Comparison of ENCODE assay signal across 20 mouse cellular contexts in genomic region chr6:34691416-34691815, GRCm38 (mm10).
DNase-seq lines count a peak whose midpoint lies in the region; ATAC-seq and TF ChIP-seq lines count a peak whose summit lies in the region.
"Had no signal": no experiment of that assay in that cellular context is flagged by ENCODE, and none has a peak within 500 bp of the region (broad histone marks: within the 10 kb centered on the region; RNA-seq: fewer than 3 reads in every experiment).

No protein-coding gene starts in this region.

- no peak overlapping the region for H3K9ac ChIP-seq in heart, embryonic 13.5 days
- H3K9ac ChIP-seq in kidney, postnatal 0 days (ENCODE audit: low read depth, low read length), result no peak overlapping the region
- no peak overlapping the region for H3K9ac ChIP-seq in embryonic facial prominence, embryonic 13.5 days
- no peak overlapping the region for H3K9ac ChIP-seq in forebrain, embryonic 11.5 days (ENCODE audit: low read length)
- H3K9ac ChIP-seq: forebrain, embryonic 15.5 days; hindbrain, embryonic 13.5 days had no signal

- H3K27me3 ChIP-seq in heart, embryonic 13.5 days (replicated peaks), result no peaks in the 10 kb centered on the region
- H3K27me3 ChIP-seq in kidney, postnatal 0 days (ENCODE audit: insufficient read depth, low read length), result no peaks in the 10 kb centered on the region
- H3K27me3 ChIP-seq in embryonic facial prominence, embryonic 13.5 days, result no peaks in the 10 kb centered on the region
- H3K27me3 ChIP-seq in forebrain, embryonic 11.5 days (ENCODE audit: control insufficient read depth, insufficient read depth, low read length), result no peaks in the 10 kb centered on the region
- H3K27me3 ChIP-seq: forebrain, embryonic 15.5 days; hindbrain, embryonic 13.5 days had no signal

- no peak overlapping the region for H3K4me3 ChIP-seq in heart, embryonic 13.5 days
- no peak overlapping the region for H3K4me3 ChIP-seq in kidney, postnatal 0 days (replicated peaks; ENCODE audit: low read depth, low read length)
- H3K4me3 ChIP-seq in embryonic facial prominence, embryonic 13.5 days, result no peak overlapping the region
- no peak overlapping the region for H3K4me3 ChIP-seq in forebrain, embryonic 11.5 days (ENCODE audit: low read depth, low read length)
- H3K4me3 ChIP-seq: erythroblast, embryonic 14.5 days; forebrain, embryonic 10.5 days; forebrain, embryonic 15.5 days; hindbrain, embryonic 13.5 days had no signal

- WGBS in heart, embryonic 13.5 days, result 61% methylated on average over 7 of the region's 7 CpGs
- WGBS in kidney, postnatal 0 days, result 46% methylated on average over 7 of the region's 7 CpGs
- 64% methylated on average over 7 of the region's 7 CpGs for WGBS in embryonic facial prominence, embryonic 13.5 days
- WGBS in forebrain, embryonic 11.5 days, result 87% methylated on average over 7 of the region's 7 CpGs

- TF ChIP-seq CTCF in kidney, postnatal 0 days (IDR thresholded peaks at IDR 0.05; ENCODE audit: low read depth), result no peak

- H3K36me3 ChIP-seq in heart, embryonic 13.5 days, result peaks cover 37% of the 10 kb centered on the region
- H3K36me3 ChIP-seq in kidney, postnatal 0 days (ENCODE audit: insufficient read depth, low read length), result no peaks in the 10 kb centered on the region
- peaks cover 14% of the 10 kb centered on the region for H3K36me3 ChIP-seq in embryonic facial prominence, embryonic 13.5 days
- H3K36me3 ChIP-seq in forebrain, embryonic 11.5 days (ENCODE audit: control insufficient read depth, insufficient read depth, low read length), result no peaks in the 10 kb centered on the region
- H3K36me3 ChIP-seq: forebrain, embryonic 10.5 days; forebrain, embryonic 15.5 days; hindbrain, embryonic 13.5 days had no signal

- ATAC-seq in heart, embryonic 13.5 days (ENCODE audit: extremely low read depth, insufficient number of reproducible peaks, low FRiP score, low TSS enrichment), result no peak
- no peak for ATAC-seq in kidney, postnatal 0 days (replicated peaks; ENCODE audit: low FRiP score, low read depth)
- ATAC-seq in embryonic facial prominence, embryonic 13.5 days (ENCODE audit: insufficient number of reproducible peaks, insufficient read depth, low FRiP score, low TSS enrichment, low read depth), result no peak
- ATAC-seq in forebrain, embryonic 11.5 days (replicated peaks; ENCODE audit: low FRiP score), result no peak
- ATAC-seq: forebrain, embryonic 15.5 days; hindbrain, postnatal 0 days had no signal

- H3K4me2 ChIP-seq in heart, embryonic 13.5 days, result no peak overlapping the region
- H3K4me2 ChIP-seq in kidney, postnatal 0 days (ENCODE audit: low read length), result no peak overlapping the region
- no peak overlapping the region for H3K4me2 ChIP-seq in embryonic facial prominence, embryonic 13.5 days
- H3K4me2 ChIP-seq in forebrain, embryonic 11.5 days (ENCODE audit: low read depth, low read length, severe bottlenecking), result no peak overlapping the region
- H3K4me2 ChIP-seq: forebrain, embryonic 15.5 days; hindbrain, embryonic 13.5 days had no signal

- DNase-seq in heart, adult 8-10 months (ENCODE audit: low spot score), result no peak
- DNase-seq in kidney, postnatal 0 days (ENCODE audit: low spot score), result no peak
- DNase-seq in kidney, adult 18-20 months, result no peak
- DNase-seq in brain, adult 2 months (ENCODE audit: low read depth, low spot score), result peak; percentile 17
- no peak for DNase-seq in forebrain, embryonic 11.5 days (ENCODE audit: low spot score)
- no peak for DNase-seq in ovary, postnatal 10 days (ENCODE audit: low spot score)
- DNase-seq: adrenal gland, adult 2 months; adrenal gland, postnatal 25 days; cerebellum, adult 2 months; cerebellum, postnatal 10 days; embryo, embryonic 11 days; gastrocnemius, postnatal 10 days; heart, postnatal 14 days had no signal

- 0 out of 2 replicates have a peak overlapping the region, but pooled peaks have one; percentile 17 for H3K27ac ChIP-seq in heart, embryonic 13.5 days (replicated peaks)
- peak overlapping the region; percentile 70 for H3K27ac ChIP-seq in kidney, postnatal 0 days
- H3K27ac ChIP-seq in embryonic facial prominence, embryonic 13.5 days, result peak overlapping the region; percentile 60; the same call in 1 of the 2 replicates
- no peak overlapping the region for H3K27ac ChIP-seq in forebrain, embryonic 11.5 days (ENCODE audit: low read depth, low read length)
- H3K27ac ChIP-seq: forebrain, embryonic 10.5 days; forebrain, embryonic 15.5 days; hindbrain, embryonic 13.5 days; hindbrain, postnatal 0 days had no signal

- peaks cover 33% of the 10 kb centered on the region for H3K4me1 ChIP-seq in heart, embryonic 13.5 days
- H3K4me1 ChIP-seq in kidney, postnatal 0 days (replicated peaks; ENCODE audit: insufficient read depth, low read length), result peaks cover 5% of the 10 kb centered on the region; the same call in 1 of the 2 replicates
- H3K4me1 ChIP-seq in embryonic facial prominence, embryonic 13.5 days, result peaks cover 3% of the 10 kb centered on the region; the same call in 1 of the 2 replicates
- H3K4me1 ChIP-seq in forebrain, embryonic 11.5 days (replicated peaks; ENCODE audit: control insufficient read depth, insufficient read depth, low read length), result no peaks in the 10 kb centered on the region
- H3K4me1 ChIP-seq: forebrain, embryonic 10.5 days; forebrain, embryonic 15.5 days; hindbrain, embryonic 13.5 days had no signal

- H3K9me3 ChIP-seq in heart, embryonic 13.5 days, result no peaks in the 10 kb centered on the region
- H3K9me3 ChIP-seq in kidney, postnatal 0 days (replicated peaks; ENCODE audit: low read length), result no peaks in the 10 kb centered on the region
- H3K9me3 ChIP-seq in embryonic facial prominence, embryonic 13.5 days, result no peaks in the 10 kb centered on the region
- H3K9me3 ChIP-seq in forebrain, embryonic 11.5 days (ENCODE audit: control insufficient read depth, low read length), result no peaks in the 10 kb centered on the region
- H3K9me3 ChIP-seq: forebrain, embryonic 10.5 days; forebrain, embryonic 15.5 days; hindbrain, embryonic 13.5 days had no signal
